Mouse (Mus musculus) liver, embryonic 12.5 days (tissue): ENCODE measurements around the gene Msrb1. TPM values are rescaled to one million over a fixed set of nuclear protein-coding genes. Genes with fewer than 3 reads are reported as not detected.

Source experiments
- ATAC-seq: fragments of 200-750 bp; cut with Nextera tagmentation; 2 replicates; pipeline ENCODE4 v1.8.0; 2017; ENCODE audit warnings: moderate number of reproducible peaks, mild to moderate bottlenecking, moderate library complexity
- H3K27ac ChIP-seq: fragments of 300-500 bp; sonication (generic); 2 replicates; pipeline ENCODE4 v1.5.1; 2016; ENCODE audit warnings: mild to moderate bottlenecking
- H3K27me3 ChIP-seq: fragments of 300-500 bp; sonication (generic); replicated peaks from 2 replicates; pipeline ENCODE4 v1.6.1; 2016; ENCODE audit warnings: mild to moderate bottlenecking, moderate library complexity
- H3K36me3 ChIP-seq: fragments of 300-500 bp; sonication (generic); 2 replicates; pipeline ENCODE4 v1.6.1; 2016; ENCODE audit warnings: mild to moderate bottlenecking, moderate library complexity
- H3K4me1 ChIP-seq: fragments of 300-500 bp; sonication (generic); 2 replicates; pipeline ENCODE4 v1.6.1; 2016
- H3K4me2 ChIP-seq: fragments of 300-500 bp; sonication (generic); 2 replicates; pipeline ENCODE4 v1.6.1; 2016; ENCODE audit warnings: mild to moderate bottlenecking, moderate library complexity
- H3K4me3 ChIP-seq: fragments of 300-500 bp; sonication (generic); 2 replicates; pipeline ENCODE4 v1.5.1; 2016; ENCODE audit warnings: mild to moderate bottlenecking, moderate library complexity
- H3K9ac ChIP-seq: fragments of 300-500 bp; sonication (generic); 2 replicates; pipeline ENCODE4 v1.6.1; 2016; ENCODE audit warnings: mild to moderate bottlenecking, moderate library complexity
- H3K9me3 ChIP-seq: fragments of 300-500 bp; sonication (generic); replicated peaks from 2 replicates; pipeline ENCODE4 v1.6.1; 2016; ENCODE audit warnings: mild to moderate bottlenecking, moderate library complexity
- WGBS: fragments of 180-500 bp; shearing (Covaris S2); methylation state at CpG from one replicate; pipeline ENCODE4 v1.1.7; 2016; ENCODE audit not compliant: insufficient replicate concordance; 5-methylcytosine and 5-hydroxymethylcytosine counted together
- polyA plus RNA-seq: library from polyadenylated mRNA; unstranded; fragments of >200 nt; fragmentation: Nextera tagmentation; extraction: Ambion mirVana; gene quantifications from 2 replicates; pipeline ENCODE4 v1.2.1, GENCODE M21; 2016

The Msrb1 gene
- polyA plus RNA-seq, 1 experiment from 2014 or later = 21.6 TPM

- H3K4me3 ChIP-seq = no peak overlapping the region
- H3K9ac ChIP-seq = no peak overlapping the region
- no peak overlapping the region for H3K4me2 ChIP-seq
- peaks cover 4% of the 10 kb centered on the region; the same call in 1 of the 2 replicates for H3K36me3 ChIP-seq
- H3K27me3 ChIP-seq = 0 out of 2 replicates have a peak, but pooled peaks cover 16% of the 10 kb centered on the region
- no peak overlapping the region for H3K27ac ChIP-seq
- H3K9me3 ChIP-seq = no peaks in the 10 kb centered on the region
- no peak for ATAC-seq
- WGBS = 61% methylated on average over 1 of the region's 1 CpGs
- peaks cover 31% of the 10 kb centered on the region for H3K4me1 ChIP-seq
These were observed 1.9 kb upstream of the Msrb1 start for GRCm38 (mm10) chr17:24734513-24734912.

- H3K27me3 ChIP-seq = 0 out of 2 replicates have a peak, but pooled peaks cover 16% of the 10 kb centered on the region
- H3K36me3 ChIP-seq = peaks cover 12% of the 10 kb centered on the region
- H3K4me1 ChIP-seq = peaks cover 36% of the 10 kb centered on the region
- peak overlapping the region; percentile 87 for H3K27ac ChIP-seq
- 0 out of 2 replicates have a peak overlapping the region, but pooled peaks have one; percentile 63 for H3K9ac ChIP-seq
- peak overlapping the region; percentile 81 for H3K4me3 ChIP-seq
- ATAC-seq = no peak
- 71% methylated on average over 7 of the region's 7 CpGs for WGBS
- no peaks in the 10 kb centered on the region for H3K9me3 ChIP-seq
- peak overlapping the region; percentile 95 for H3K4me2 ChIP-seq
These were observed 996 bp upstream of the Msrb1 start for GRCm38 (mm10) chr17:24735446-24735845.

- 23% methylated on average over 8 of the region's 8 CpGs for WGBS
- Histone ChIP-seq H3K27ac (peak overlapping the region; percentile 83), H3K4me3 (peak overlapping the region; percentile 81)
These were observed 831 bp downstream of the Msrb1 start for GRCm38 (mm10) chr17:24737135-24737810.

GRCm38 (mm10) chr17:24738238-24738637 is 1.8 kb downstream of the Msrb1 start:
- H3K4me3 ChIP-seq = 0 out of 2 replicates have a peak overlapping the region, but pooled peaks have one; percentile 81
- ATAC-seq = no peak
- peak overlapping the region; percentile 83 for H3K27ac ChIP-seq
- WGBS = 77% methylated on average over 4 of the region's 4 CpGs
- peak overlapping the region; percentile 95; the same call in 1 of the 2 replicates for H3K4me2 ChIP-seq
- no peaks in the 10 kb centered on the region for H3K9me3 ChIP-seq
- 0 out of 2 replicates have a peak, but pooled peaks cover 2% of the 10 kb centered on the region for H3K27me3 ChIP-seq
- no peak overlapping the region for H3K9ac ChIP-seq
- peaks cover 36% of the 10 kb centered on the region for H3K36me3 ChIP-seq
- H3K4me1 ChIP-seq = peaks cover 36% of the 10 kb centered on the region

More at GRCm38 (mm10) chr17:24737135-24737810, 831 bp downstream of the Msrb1 start:
- Histone ChIP-seq H3K36me3 (peaks cover 29% of the 10 kb centered on the region), H3K27me3 (0 out of 2 replicates have a peak, but pooled peaks cover 12% of the 10 kb centered on the region), H3K9ac (peak overlapping the region; percentile 84), H3K9me3 (no peaks in the 10 kb centered on the region), H3K4me1 (peaks cover 36% of the 10 kb centered on the region), H3K4me2 (peak overlapping the region; percentile 95)
- ATAC-seq = no peak

- Histone ChIP-seq H3K4me3 (no peak overlapping the region), H3K4me2 (no peak overlapping the region), H3K9me3 (no peaks in the 10 kb centered on the region), H3K9ac (no peak overlapping the region), H3K27me3 (no peaks in the 10 kb centered on the region), H3K27ac (no peak overlapping the region), H3K36me3 (peaks cover 36% of the 10 kb centered on the region), H3K4me1 (peaks cover 36% of the 10 kb centered on the region)
- no peak for ATAC-seq
- WGBS = 75% methylated on average over 8 of the region's 8 CpGs
These were observed 3.5 kb downstream of the Msrb1 start for GRCm38 (mm10) chr17:24739926-24740325.

GRCm38 (mm10) chr17:24742307-24742706 is 5.9 kb downstream of the Msrb1 start:
- Histone ChIP-seq H3K36me3 (peaks cover 36% of the 10 kb centered on the region), H3K4me1 (peaks cover 22% of the 10 kb centered on the region), H3K27me3 (peaks cover 17% of the 10 kb centered on the region), H3K9ac (no peak overlapping the region), H3K9me3 (no peaks in the 10 kb centered on the region), H3K4me2 (no peak overlapping the region), H3K27ac (no peak overlapping the region), H3K4me3 (no peak overlapping the region)
- 76% methylated on average over 8 of the region's 8 CpGs for WGBS
- no peak for ATAC-seq

- Histone ChIP-seq H3K4me1 (peaks cover 9% of the 10 kb centered on the region), H3K4me2 (no peak overlapping the region), H3K27ac (no peak overlapping the region), H3K9ac (no peak overlapping the region), H3K9me3 (no peaks in the 10 kb centered on the region), H3K4me3 (no peak overlapping the region), H3K27me3 (peaks cover 27% of the 10 kb centered on the region), H3K36me3 (peaks cover 36% of the 10 kb centered on the region)
- no peak for ATAC-seq
- 63% methylated on average over 5 of the region's 5 CpGs for WGBS
These were observed 7.5 kb downstream of the Msrb1 start for GRCm38 (mm10) chr17:24743896-24744295.

GRCm38 (mm10) chr17:24744381-24744780 is 7.9 kb downstream of the Msrb1 start:
- Histone ChIP-seq H3K36me3 (peaks cover 33% of the 10 kb centered on the region), H3K4me1 (peaks cover 6% of the 10 kb centered on the region), H3K27ac (no peak overlapping the region), H3K27me3 (peaks cover 31% of the 10 kb centered on the region), H3K9me3 (no peaks in the 10 kb centered on the region), H3K4me3 (no peak overlapping the region), H3K4me2 (no peak overlapping the region), H3K9ac (no peak overlapping the region)
- WGBS = 66% methylated on average over 3 of the region's 3 CpGs
- ATAC-seq = no peak

GRCm38 (mm10) chr17:24745526-24746497 is 9.4 kb downstream of the Msrb1 start:
- Histone ChIP-seq H3K9me3 (no peaks in the 10 kb centered on the region), H3K4me3 (no peak overlapping the region), H3K4me2 (no peak overlapping the region), H3K36me3 (peaks cover 22% of the 10 kb centered on the region), H3K27me3 (peaks cover 45% of the 10 kb centered on the region), H3K9ac (no peak overlapping the region), H3K4me1 (no peaks in the 10 kb centered on the region), H3K27ac (no peak overlapping the region)
- WGBS = 15% methylated on average over 7 of the region's 7 CpGs
- peak; percentile 60 for ATAC-seq

- H3K4me2 ChIP-seq = no peak overlapping the region
- peaks cover 57% of the 10 kb centered on the region for H3K27me3 ChIP-seq
- H3K9ac ChIP-seq = no peak overlapping the region
- no peaks in the 10 kb centered on the region for H3K9me3 ChIP-seq
- 47% methylated on average over 4 of the region's 4 CpGs for WGBS
- ATAC-seq = no peak
- H3K4me3 ChIP-seq = no peak overlapping the region
- no peaks in the 10 kb centered on the region for H3K4me1 ChIP-seq
- peaks cover 10% of the 10 kb centered on the region for H3K36me3 ChIP-seq
- H3K27ac ChIP-seq = no peak overlapping the region
These were observed 10.5 kb downstream of the Msrb1 start for GRCm38 (mm10) chr17:24746986-24747385.

- ATAC-seq = no peak
- Histone ChIP-seq H3K9ac (no peak overlapping the region), H3K4me1 (peaks cover 16% of the 10 kb centered on the region), H3K27ac (no peak overlapping the region), H3K4me2 (no peak overlapping the region), H3K4me3 (no peak overlapping the region), H3K27me3 (peaks cover 93% of the 10 kb centered on the region), H3K36me3 (no peaks in the 10 kb centered on the region), H3K9me3 (no peaks in the 10 kb centered on the region)
- WGBS = 13% methylated on average over 4 of the region's 4 CpGs
These were observed 15.1 kb downstream of the Msrb1 start for GRCm38 (mm10) chr17:24751528-24751927.
